ENCODE assay signal across 24 mouse cellular contexts in the genomic region with DNA sequence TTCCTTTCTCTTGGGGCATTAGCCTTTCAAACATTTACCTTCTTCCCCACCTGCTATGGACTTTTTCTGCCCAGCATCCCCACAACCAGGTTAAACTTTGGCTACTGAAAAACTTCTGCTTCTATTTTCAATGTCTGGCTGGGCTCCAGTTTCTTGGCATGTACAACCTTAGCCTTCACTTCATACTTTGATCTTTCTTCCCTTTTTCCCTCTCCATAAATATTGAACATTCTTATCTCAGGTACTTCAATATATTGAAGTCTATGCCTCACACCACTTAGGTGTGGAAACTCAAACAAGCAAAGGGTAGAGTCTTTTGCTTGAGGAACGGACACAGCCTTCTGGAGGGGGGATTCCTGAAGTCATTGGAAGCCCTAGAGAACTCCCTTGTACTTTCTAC. TPM values are rescaled to one million over a fixed set of nuclear protein-coding genes. Genes with fewer than 3 reads are reported as not detected.
A peak's percentile ranks its signal among the peaks of the same experiment; 100 is the strongest.
DNase-seq lines count a peak whose midpoint lies in the region; ATAC-seq and TF ChIP-seq lines count a peak whose summit lies in the region.
"Had no signal": no experiment of that assay in that cellular context is flagged by ENCODE, and none has a peak within 500 bp of the region (broad histone marks: within the 10 kb centered on the region; RNA-seq: fewer than 3 reads in every experiment).

No protein-coding gene starts in this region.

- no peaks in the 10 kb centered on the region for H3K27me3 ChIP-seq in lung, embryonic 14.5 days (ENCODE audit: insufficient read depth, low read length)
- no peaks in the 10 kb centered on the region for H3K27me3 ChIP-seq in lung, embryonic 16.5 days (ENCODE audit: control insufficient read depth, insufficient read depth, low read depth, low read length)
- no peaks in the 10 kb centered on the region for H3K27me3 ChIP-seq in lung, postnatal 0 days (replicated peaks; ENCODE audit: insufficient read depth, low read length)
- no peaks in the 10 kb centered on the region for H3K27me3 ChIP-seq in stomach, embryonic 16.5 days (ENCODE audit: control insufficient read depth, insufficient read depth, low read length)
- H3K27me3 ChIP-seq: CH12.LX; embryonic facial prominence, embryonic 12.5 days had no signal

- peak; percentile 63 for DNase-seq in lung, embryonic 14.5 days
- no peak for DNase-seq in lung, postnatal 10 days
- DNase-seq in lung, postnatal 0 days (ENCODE audit: low spot score) = no peak
- DNase-seq in heart, adult 9 months (ENCODE audit: low spot score in 2 of 2) = no peak
- no peak for DNase-seq in thymus, postnatal 0 days (ENCODE audit: low spot score)
- DNase-seq: adrenal gland, adult 8-10 months; adrenal gland, postnatal 14 days; adrenal gland, postnatal 36 days; B cell, adult 2 months; cerebellum, adult 11-12 months; cerebellum, adult 2 months; cerebellum, adult 9-10 months; cerebellum, postnatal 10 days; cerebellum, postnatal 25 days had no signal

- H3K27ac ChIP-seq in lung, embryonic 14.5 days (ENCODE audit: low read depth) = no peak overlapping the region
- H3K27ac ChIP-seq in lung, embryonic 16.5 days (ENCODE audit: low read length) = no peak overlapping the region
- no peak overlapping the region for H3K27ac ChIP-seq in lung, postnatal 0 days (ENCODE audit: low read length)
- H3K27ac ChIP-seq in stomach, embryonic 16.5 days (ENCODE audit: low read length) = no peak overlapping the region
- H3K27ac ChIP-seq: embryonic facial prominence, embryonic 10.5 days; embryonic facial prominence, embryonic 12.5 days had no signal

- TF ChIP-seq EP300 in lung, postnatal 0 days (IDR thresholded peaks at IDR 0.05) = no peak

- no peak for TF ChIP-seq CTCF in lung, embryonic 14.5 days (IDR thresholded peaks at IDR 0.05; ENCODE audit: low read depth)
- TF ChIP-seq CTCF in lung, postnatal 0 days (IDR thresholded peaks at IDR 0.05) = no peak

- WGBS in lung, embryonic 14.5 days = 38% methylated on average over 1 of the region's 1 CpGs
- 39% methylated on average over 1 of the region's 1 CpGs for WGBS in lung, embryonic 16.5 days
- 47% methylated on average over 1 of the region's 1 CpGs for WGBS in lung, postnatal 0 days
- 38% methylated on average over 1 of the region's 1 CpGs for WGBS in stomach, embryonic 16.5 days

- H3K9ac ChIP-seq in lung, embryonic 14.5 days = no peak overlapping the region
- H3K9ac ChIP-seq in lung, embryonic 16.5 days (ENCODE audit: low read length) = no peak overlapping the region
- no peak overlapping the region for H3K9ac ChIP-seq in lung, postnatal 0 days (replicated peaks; ENCODE audit: low read depth)
- H3K9ac ChIP-seq in stomach, embryonic 16.5 days (ENCODE audit: low read length) = no peak overlapping the region
- H3K9ac ChIP-seq: embryonic facial prominence, embryonic 12.5 days had no signal

- H3K4me1 ChIP-seq in lung, embryonic 14.5 days (ENCODE audit: insufficient read depth) = no peaks in the 10 kb centered on the region
- H3K4me1 ChIP-seq in lung, embryonic 16.5 days (replicated peaks; ENCODE audit: control insufficient read depth, insufficient read depth, low read length) = no peaks in the 10 kb centered on the region
- no peaks in the 10 kb centered on the region for H3K4me1 ChIP-seq in lung, postnatal 0 days (ENCODE audit: insufficient read depth, low read depth, low read length)
- no peaks in the 10 kb centered on the region for H3K4me1 ChIP-seq in stomach, embryonic 16.5 days (ENCODE audit: control insufficient read depth, insufficient read depth, low read length)
- H3K4me1 ChIP-seq: embryonic facial prominence, embryonic 10.5 days; embryonic facial prominence, embryonic 12.5 days had no signal

- H3K9me3 ChIP-seq in lung, embryonic 14.5 days (ENCODE audit: low read depth, low read length) = no peaks in the 10 kb centered on the region
- no peaks in the 10 kb centered on the region for H3K9me3 ChIP-seq in lung, embryonic 16.5 days (ENCODE audit: control insufficient read depth, low read length)
- no peaks in the 10 kb centered on the region for H3K9me3 ChIP-seq in lung, postnatal 0 days (ENCODE audit: low read length)
- no peaks in the 10 kb centered on the region for H3K9me3 ChIP-seq in stomach, embryonic 16.5 days (replicated peaks; ENCODE audit: control insufficient read depth, low read length)
- H3K9me3 ChIP-seq: embryonic facial prominence, embryonic 10.5 days; embryonic facial prominence, embryonic 12.5 days had no signal

- H3K36me3 ChIP-seq in lung, embryonic 14.5 days (ENCODE audit: insufficient read depth) = no peaks in the 10 kb centered on the region
- H3K36me3 ChIP-seq in lung, embryonic 16.5 days (ENCODE audit: control insufficient read depth, insufficient read depth, low read length) = no peaks in the 10 kb centered on the region
- H3K36me3 ChIP-seq in lung, postnatal 0 days (ENCODE audit: insufficient read depth, low read length) = no peaks in the 10 kb centered on the region
- no peaks in the 10 kb centered on the region for H3K36me3 ChIP-seq in stomach, embryonic 16.5 days (ENCODE audit: control insufficient read depth, insufficient read depth, low read length)
- H3K36me3 ChIP-seq: embryonic facial prominence, embryonic 10.5 days; embryonic facial prominence, embryonic 12.5 days; G1E had no signal

- ATAC-seq in lung, embryonic 14.5 days (ENCODE audit: insufficient read depth) = peak; percentile 70
- peak; percentile 65 for ATAC-seq in lung, embryonic 16.5 days (ENCODE audit: low read depth)
- no peak for ATAC-seq in lung, postnatal 0 days
- peak; percentile 84; the same call in 1 of the 2 replicates for ATAC-seq in stomach, embryonic 16.5 days (ENCODE audit: insufficient read depth, low FRiP score)
- ATAC-seq: activated CD4-positive, CD25-positive, alpha-beta regulatory T cell, adult 4 months; CD4-positive, CD25-positive, alpha-beta regulatory T cell, adult 4 months; forebrain, embryonic 14.5 days; Patski had no signal

- H3K4me3 ChIP-seq in lung, embryonic 14.5 days (ENCODE audit: low read depth, low read length) = no peak overlapping the region
- H3K4me3 ChIP-seq in lung, embryonic 16.5 days (ENCODE audit: low read length) = no peak overlapping the region
- no peak overlapping the region for H3K4me3 ChIP-seq in lung, postnatal 0 days (ENCODE audit: low read depth, low read length)
- H3K4me3 ChIP-seq in stomach, embryonic 16.5 days (replicated peaks; ENCODE audit: low read length) = no peak overlapping the region
- H3K4me3 ChIP-seq: embryonic facial prominence, embryonic 10.5 days; embryonic facial prominence, embryonic 12.5 days had no signal

- H3K4me2 ChIP-seq in lung, embryonic 14.5 days = no peak overlapping the region
- no peak overlapping the region for H3K4me2 ChIP-seq in lung, embryonic 16.5 days (ENCODE audit: low read depth, low read length)
- no peak overlapping the region for H3K4me2 ChIP-seq in lung, postnatal 0 days (replicated peaks; ENCODE audit: low read depth, low read length)
- H3K4me2 ChIP-seq in stomach, embryonic 16.5 days (ENCODE audit: low read depth, low read length) = no peak overlapping the region
- H3K4me2 ChIP-seq: embryonic facial prominence, embryonic 12.5 days had no signal

RNA-seq across cellular contexts. Expression of gene Pcdh9, which starts 16.4 kb away (rescaled TPM):
- 8.1 and 9.4 TPM in 2 replicates for polyA plus RNA-seq in lung, embryonic 14.5 days (2014; fragmentation: Nextera tagmentation; extraction: Ambion mirVana)
- polyA plus RNA-seq in lung, embryonic 16.5 days (2015; fragmentation: Nextera tagmentation; extraction: Ambion mirVana) = 8.5 and 9.7 TPM in 2 replicates
- 1.4 and 1.8 TPM in 2 replicates for polyA plus RNA-seq in lung, postnatal 0 days (2015; fragmentation: Nextera tagmentation; extraction: Ambion mirVana)
- polyA plus RNA-seq in stomach, embryonic 16.5 days (2015; fragmentation: Nextera tagmentation; extraction: Ambion mirVana) = 18.1 and 24.1 TPM in 2 replicates
- polyA plus RNA-seq in thymus, postnatal 0 days (2015; fragmentation: Nextera tagmentation; extraction: Ambion mirVana) = 0.45 and 0.79 TPM in 2 replicates
- polyA plus RNA-seq: activated CD4-positive, CD25-positive, alpha-beta regulatory T cell, adult 4 months; CD4-positive, CD25-positive, alpha-beta regulatory T cell, adult 4 months; G1E; Patski had no signal
